Mouse (Mus musculus): ENCODE results near the gene Mex3b.

The Mex3b gene

DNA sequence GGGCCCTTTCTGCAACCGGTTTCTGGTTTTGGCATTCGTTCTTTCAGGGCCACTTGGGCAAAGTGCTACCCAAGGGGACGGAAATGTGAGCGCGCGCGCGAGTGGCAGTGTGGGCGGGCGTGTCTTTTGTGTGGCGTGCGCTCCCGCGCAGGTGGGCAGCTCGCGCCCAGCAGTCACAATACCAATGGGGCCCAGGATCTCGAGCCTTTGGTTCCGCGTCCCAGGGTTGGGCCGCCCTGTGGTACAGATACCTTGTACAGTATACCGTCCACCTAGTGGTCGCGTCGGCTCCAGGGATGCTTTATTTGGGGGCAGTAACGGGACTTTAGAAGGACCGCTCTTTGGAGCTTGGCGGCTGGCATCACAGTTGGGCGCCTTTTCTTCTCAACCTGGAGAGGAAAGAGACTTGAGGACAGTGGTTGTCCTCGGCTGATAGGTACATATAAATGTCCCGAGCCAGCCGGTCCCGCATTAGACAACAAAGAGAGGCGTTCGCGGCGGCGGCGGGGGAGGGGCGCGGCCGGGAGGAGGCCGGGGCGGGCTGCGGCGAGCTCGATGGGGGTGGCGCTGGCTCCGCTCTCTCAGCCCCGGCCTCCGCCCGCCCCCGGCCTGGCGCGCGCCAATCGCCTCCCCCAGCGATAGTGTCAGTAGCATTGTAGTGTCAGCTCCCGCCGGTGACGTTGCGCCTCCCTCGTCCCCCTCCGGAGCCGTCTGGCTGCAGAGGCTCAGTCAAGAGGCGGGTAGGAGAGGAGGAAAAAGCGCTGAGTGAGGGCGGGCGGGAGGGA is 455 bp upstream of the Mex3b start:
- DNase-seq: peak; percentile 94

- DNase-seq: peak; percentile 69
These were observed 1.4 kb downstream of the Mex3b start for GRCm38 (mm10) chr7:82868309-82869230.

GRCm38 (mm10) chr7:82869231-82870147 is 2.4 kb downstream of the Mex3b start:
- DNase-seq: no peak

DNA sequence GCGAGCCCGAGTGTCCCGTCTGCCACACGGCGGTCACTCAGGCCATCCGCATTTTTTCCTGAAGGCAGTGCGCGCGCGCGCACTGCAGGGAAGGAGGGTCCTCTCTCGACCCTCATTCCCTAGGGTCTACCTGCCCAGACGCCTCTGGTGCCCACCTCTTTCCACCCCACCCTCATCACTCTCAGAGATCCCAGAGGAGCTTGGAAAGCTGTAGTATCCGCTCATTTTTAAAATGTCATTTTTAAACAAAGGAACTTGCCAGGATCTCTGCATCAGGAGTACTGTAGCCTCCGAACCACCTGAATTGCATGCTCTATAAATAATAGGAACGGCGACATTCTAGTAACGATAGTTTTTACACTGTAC is 3.0 kb downstream of the Mex3b start:
- DNase-seq: no peak

DNA sequence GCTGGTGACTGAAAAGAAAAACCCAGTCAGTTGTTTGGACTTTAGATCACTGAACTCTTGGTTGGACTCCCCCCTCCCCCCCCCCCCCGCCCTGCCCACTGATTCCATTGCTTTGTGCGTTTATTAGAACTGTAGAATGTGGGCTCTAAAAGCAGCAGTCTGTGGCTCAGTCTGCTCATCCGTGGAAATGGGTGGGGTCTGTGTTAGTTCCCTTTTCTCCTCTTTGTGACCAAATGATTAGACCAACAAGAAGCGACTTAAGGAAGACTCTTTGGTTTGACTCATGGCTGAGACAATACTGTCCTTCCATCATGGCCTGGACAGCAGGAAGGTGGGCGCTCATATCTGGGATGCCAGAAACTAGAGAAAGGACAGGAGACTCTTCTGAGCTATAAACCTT is 9.4 kb downstream of the Mex3b start:
- no peak for DNase-seq

- no peak for DNase-seq
These were observed 12.9 kb downstream of the Mex3b start for GRCm38 (mm10) chr7:82880016-82880415.

DNA sequence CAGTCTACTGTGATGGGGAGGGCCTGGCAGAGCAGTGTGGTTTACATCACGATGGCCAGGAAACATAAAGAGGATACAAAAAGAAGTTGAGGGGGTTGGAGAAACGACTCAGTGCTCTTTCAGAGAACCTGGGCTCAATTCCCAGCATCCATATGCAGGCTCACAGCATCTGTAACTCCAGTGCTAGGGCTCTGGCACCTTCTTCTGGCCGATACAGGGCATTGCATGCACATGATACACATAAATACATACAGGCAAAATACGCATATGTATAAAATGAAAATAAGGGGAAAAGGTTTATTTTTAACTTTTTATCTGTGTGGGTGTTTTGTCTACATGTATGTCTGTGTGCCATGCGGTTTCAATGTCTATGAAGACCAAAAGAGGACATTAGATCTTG is 13.6 kb downstream of the Mex3b start:
- no peak for DNase-seq

- DNase-seq: peak; percentile 11
These were observed 23.3 kb downstream of the Mex3b start for GRCm38 (mm10) chr7:82890317-82890850.

DNA sequence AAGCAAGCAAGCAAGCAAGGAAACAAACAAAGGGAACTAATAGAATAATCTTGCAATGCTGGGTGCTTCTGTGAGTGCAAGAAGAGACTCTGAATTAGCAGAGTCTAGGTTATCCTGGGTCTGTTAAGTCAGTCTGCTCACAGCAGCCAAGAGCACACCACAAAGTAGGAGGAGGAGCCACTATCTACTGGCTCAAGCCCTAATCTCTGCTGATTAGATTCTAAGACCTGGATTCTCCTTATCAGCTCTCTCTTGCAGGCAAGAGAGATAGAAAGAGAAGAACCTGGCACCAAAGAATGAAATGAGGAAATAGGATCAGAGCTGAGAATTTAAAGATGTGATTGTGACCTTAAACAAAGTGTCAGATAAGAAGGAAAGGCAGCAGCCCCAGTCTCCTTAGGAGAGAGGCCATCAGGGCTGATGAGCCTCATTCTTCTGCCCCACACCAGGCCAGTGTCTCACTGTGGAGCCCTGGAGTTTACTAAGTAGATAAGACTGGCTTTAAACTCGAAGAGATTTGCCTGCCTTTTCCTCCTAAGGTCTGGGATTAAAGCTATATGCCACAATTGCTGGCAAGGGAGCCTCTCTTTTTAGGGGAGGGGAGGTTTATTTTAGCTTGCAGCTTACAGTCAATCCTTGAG is 23.9 kb downstream of the Mex3b start:
- no peak for DNase-seq

- DNase-seq: no peak
These were observed 27.2 kb downstream of the Mex3b start for GRCm38 (mm10) chr7:82894366-82894765.

DNA sequence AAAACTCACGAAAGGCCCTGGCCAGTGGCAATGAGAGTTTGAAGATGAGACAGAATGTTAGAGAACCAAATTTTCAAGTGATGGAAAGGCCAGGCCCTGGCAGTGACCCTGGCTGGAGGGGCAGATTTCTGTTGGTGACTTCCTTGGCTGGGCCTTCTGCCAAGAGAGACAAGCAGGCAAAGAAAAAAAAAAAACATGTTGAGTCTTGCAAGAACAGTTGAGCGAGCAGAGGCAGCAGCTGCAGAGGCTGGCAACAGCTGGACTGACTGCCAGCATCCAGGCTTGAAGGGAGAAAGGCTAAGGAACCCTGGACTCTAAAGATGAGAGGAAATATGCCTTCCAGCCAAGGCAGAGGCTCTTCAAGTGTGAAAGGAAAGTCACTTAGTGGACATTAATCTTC is 28.5 kb downstream of the Mex3b start:
- no peak for DNase-seq

- no peak for DNase-seq
These were observed 29.6 kb downstream of the Mex3b start for GRCm38 (mm10) chr7:82896750-82897149.

DNA sequence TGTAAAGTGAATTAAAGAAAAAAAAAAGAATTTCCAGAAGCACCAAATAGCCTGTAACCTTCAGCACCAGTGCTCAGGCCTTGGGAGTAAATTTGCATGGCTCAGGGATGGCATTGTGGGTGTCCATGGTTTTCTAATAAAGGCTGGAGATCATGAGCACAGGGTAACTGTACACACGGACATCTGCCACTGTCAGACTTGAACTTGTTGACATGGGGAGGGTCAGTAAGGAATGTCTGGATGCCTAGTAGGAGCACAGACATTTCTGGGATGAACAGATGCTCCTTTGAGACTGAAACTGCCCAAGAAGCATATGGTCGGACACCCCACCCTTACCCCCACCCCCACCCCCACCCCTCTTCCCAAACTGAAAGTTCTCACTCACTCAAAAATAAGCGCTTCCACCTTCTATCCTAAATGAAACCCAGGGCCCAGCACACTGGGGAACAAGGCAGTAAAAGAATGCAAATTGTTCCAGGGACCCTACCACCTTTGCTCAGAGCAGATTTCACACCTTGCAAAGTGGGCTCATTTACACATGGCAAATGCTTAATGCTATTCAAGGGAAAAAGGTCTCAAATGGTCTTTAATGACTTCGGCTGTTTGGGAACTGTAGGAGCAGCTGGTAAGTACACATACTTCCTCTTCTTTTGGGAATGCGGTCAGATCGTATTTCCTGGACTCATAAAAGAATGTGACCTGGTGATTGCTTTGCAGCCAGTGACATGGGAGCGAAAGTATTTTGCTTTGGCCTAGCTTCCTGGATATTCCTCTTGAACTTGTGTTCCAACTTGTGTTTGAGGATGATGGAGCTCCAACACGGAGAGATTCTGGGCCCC is 32.5 kb downstream of the Mex3b start:
- DNase-seq: no peak

GRCm38 (mm10) chr7:82903006-82903405 is 35.9 kb downstream of the Mex3b start:
- no peak for DNase-seq

- DNase-seq: no peak
These were observed 38.4 kb downstream of the Mex3b start for GRCm38 (mm10) chr7:82905527-82905926.

- no peak for DNase-seq
These were observed 39.9 kb downstream of the Mex3b start for GRCm38 (mm10) chr7:82907081-82907480.

- no peak for DNase-seq
These were observed 43.6 kb downstream of the Mex3b start for GRCm38 (mm10) chr7:82910536-82911384.

DNA sequence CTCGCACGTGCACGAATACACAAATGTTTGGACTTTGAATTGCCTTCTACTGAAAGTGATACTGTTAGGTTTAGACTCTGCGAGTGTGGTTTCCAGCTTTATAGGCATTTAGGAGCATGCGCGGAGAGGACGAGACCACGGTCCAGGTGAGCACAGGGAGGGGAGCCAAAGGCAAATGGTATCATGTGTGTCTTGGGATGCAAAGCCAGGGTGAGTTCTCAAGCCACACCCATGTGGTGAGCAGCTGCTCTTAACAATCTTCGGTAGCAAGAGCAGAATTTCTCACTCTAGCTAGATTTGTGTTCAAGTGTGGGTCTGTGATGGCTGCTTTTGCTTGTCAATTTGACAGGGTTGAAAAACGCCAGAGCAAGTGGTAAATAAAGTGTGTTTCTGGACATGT is 44.4 kb downstream of the Mex3b start:
- no peak for DNase-seq

- DNase-seq: no peak
These were observed 47.2 kb downstream of the Mex3b start for GRCm38 (mm10) chr7:82914297-82914696.

Measured in thymus, postnatal 25 days (tissue).